Mouse (Mus musculus): ENCODE data around the gene Eif4e1b. TPM values are rescaled to one million over a fixed set of nuclear protein-coding genes. Genes with fewer than 3 reads are reported as not detected.

Gene Eif4e1b
- total and polyA plus RNA-seq, 2 experiments from 2014 or later = not detected

GRCm38 (mm10) chr13:54806434-54806976 is 22.7 kb downstream of the Eif4e1b start:
- ATAC-seq = peak; percentile 44; the same call in 1 of the 2 replicates
- no peak overlapping the region for H3K4me2 ChIP-seq (ENCODE audit: low read depth, low read length)
- H3K9ac ChIP-seq (replicated peaks; ENCODE audit: low read length) = no peak overlapping the region
- DNase-seq (ENCODE audit: low spot score) = no peak
- no peak overlapping the region for H3K27ac ChIP-seq
- H3K4me1 ChIP-seq (ENCODE audit: insufficient read depth, low read length) = no peaks in the 10 kb centered on the region; the same call in 1 of the 2 replicates
- TF ChIP-seq CTCF (IDR thresholded peaks at IDR 0.05; ENCODE audit: low read depth) = no peak
- no peak overlapping the region for H3K4me3 ChIP-seq (ENCODE audit: low read length)
- H3K36me3 ChIP-seq (ENCODE audit: insufficient read depth, low read length) = no peaks in the 10 kb centered on the region
- H3K9me3 ChIP-seq (ENCODE audit: low read length) = no peaks in the 10 kb centered on the region
- 23% methylated on average over 13 of the region's 13 CpGs for WGBS
- H3K27me3 ChIP-seq (ENCODE audit: insufficient read depth, low read length) = no peaks in the 10 kb centered on the region

DNA sequence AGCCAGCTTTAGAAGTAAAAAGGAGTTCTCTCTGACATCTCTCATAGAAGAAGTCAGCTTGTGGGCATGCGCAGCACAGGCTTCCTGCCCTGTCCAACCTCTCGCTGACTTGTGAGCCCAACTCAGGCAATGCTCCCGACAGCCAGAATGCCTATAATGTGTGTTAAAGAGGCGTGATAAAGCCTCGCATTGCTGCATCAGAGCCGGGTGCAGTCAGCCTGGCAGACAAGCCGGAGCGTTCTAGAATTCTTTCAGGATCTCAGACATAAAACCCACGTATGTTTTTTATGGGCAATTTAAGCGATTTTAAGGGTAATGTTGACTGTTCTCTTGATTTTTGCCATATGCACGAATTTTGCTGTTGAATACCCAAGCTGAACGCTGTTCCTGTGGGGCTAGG is 24.3 kb downstream of the Eif4e1b start:
- H3K36me3 ChIP-seq (ENCODE audit: insufficient read depth, low read length) = no peaks in the 10 kb centered on the region
- H3K4me1 ChIP-seq (ENCODE audit: insufficient read depth, low read length) = no peaks in the 10 kb centered on the region; the same call in 1 of the 2 replicates
- no peak for DNase-seq (ENCODE audit: low spot score)
- TF ChIP-seq CTCF (IDR thresholded peaks at IDR 0.05; ENCODE audit: low read depth) = no peak
- 74% methylated on average over 12 of the region's 12 CpGs for WGBS
- no peak overlapping the region for H3K4me3 ChIP-seq (ENCODE audit: low read length)
- H3K9ac ChIP-seq (replicated peaks; ENCODE audit: low read length) = no peak overlapping the region
- no peak overlapping the region for H3K4me2 ChIP-seq (ENCODE audit: low read depth, low read length)
- H3K27me3 ChIP-seq (ENCODE audit: insufficient read depth, low read length) = no peaks in the 10 kb centered on the region
- ATAC-seq = no peak
- no peak overlapping the region for H3K27ac ChIP-seq
- H3K9me3 ChIP-seq (ENCODE audit: low read length) = no peaks in the 10 kb centered on the region

DNA sequence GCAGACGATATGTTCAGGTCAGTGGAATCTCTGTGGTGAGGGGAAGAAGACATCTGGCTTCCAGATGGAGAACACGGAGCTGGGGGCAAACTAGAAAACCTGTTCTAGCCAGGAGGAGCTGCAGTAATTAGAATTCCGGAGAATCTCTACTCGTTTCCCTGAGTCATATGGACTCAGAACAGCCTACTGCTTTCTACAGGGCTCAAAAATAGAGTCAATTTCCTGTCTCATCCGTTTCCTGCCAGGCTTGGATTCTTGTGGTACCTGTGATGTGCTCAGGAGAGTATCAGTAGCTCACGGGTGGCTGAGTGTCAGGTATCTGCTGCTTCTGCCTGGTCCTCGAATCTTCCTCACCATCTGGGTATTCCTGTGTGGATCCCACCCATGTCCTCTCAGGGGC is 27.7 kb downstream of the Eif4e1b start:
- no peaks in the 10 kb centered on the region for H3K36me3 ChIP-seq (ENCODE audit: insufficient read depth, low read length)
- WGBS = 67% methylated on average over 7 of the region's 7 CpGs
- H3K4me2 ChIP-seq (ENCODE audit: low read depth, low read length) = no peak overlapping the region
- H3K9ac ChIP-seq (replicated peaks; ENCODE audit: low read length) = no peak overlapping the region
- H3K9me3 ChIP-seq (ENCODE audit: low read length) = no peaks in the 10 kb centered on the region
- no peaks in the 10 kb centered on the region for H3K27me3 ChIP-seq (ENCODE audit: insufficient read depth, low read length)
- H3K4me3 ChIP-seq (ENCODE audit: low read length) = no peak overlapping the region
- no peak for TF ChIP-seq CTCF (IDR thresholded peaks at IDR 0.05; ENCODE audit: low read depth)
- H3K4me1 ChIP-seq (ENCODE audit: insufficient read depth, low read length) = no peaks in the 10 kb centered on the region; the same call in 1 of the 2 replicates
- no peak for ATAC-seq
- H3K27ac ChIP-seq = no peak overlapping the region
- no peak for DNase-seq (ENCODE audit: low spot score)

DNA sequence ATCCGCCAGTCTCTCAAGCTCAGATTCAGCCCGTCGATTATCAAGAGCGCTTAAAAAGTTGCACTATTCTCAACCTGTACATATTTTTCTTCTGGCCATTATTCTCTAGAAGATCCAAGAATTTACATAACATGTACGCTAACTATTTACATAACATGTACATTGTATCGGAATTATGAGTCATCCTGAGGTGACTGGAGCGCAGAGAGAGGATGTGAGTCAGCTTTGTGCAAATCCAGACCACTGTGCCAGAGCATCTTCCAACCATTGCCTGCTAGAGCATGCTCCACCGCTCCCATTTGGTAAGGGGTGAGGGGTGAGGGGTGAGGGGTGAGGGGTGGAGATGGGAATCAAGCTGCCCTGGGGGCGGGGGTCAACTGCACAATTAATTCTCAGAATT is 29.6 kb downstream of the Eif4e1b start:
- H3K4me2 ChIP-seq (ENCODE audit: low read depth, low read length) = no peak overlapping the region
- H3K9me3 ChIP-seq (ENCODE audit: low read length) = no peaks in the 10 kb centered on the region
- H3K4me1 ChIP-seq (ENCODE audit: insufficient read depth, low read length) = no peaks in the 10 kb centered on the region; the same call in 1 of the 2 replicates
- no peak overlapping the region for H3K27ac ChIP-seq
- DNase-seq (ENCODE audit: low spot score) (no peak), ATAC-seq (no peak)
- WGBS = 89% methylated on average over 9 of the region's 9 CpGs
- H3K36me3 ChIP-seq (ENCODE audit: insufficient read depth, low read length) = no peaks in the 10 kb centered on the region
- no peak for TF ChIP-seq CTCF (IDR thresholded peaks at IDR 0.05; ENCODE audit: low read depth)
- no peak overlapping the region for H3K9ac ChIP-seq (replicated peaks; ENCODE audit: low read length)
- H3K27me3 ChIP-seq (ENCODE audit: insufficient read depth, low read length) = no peaks in the 10 kb centered on the region
- no peak overlapping the region for H3K4me3 ChIP-seq (ENCODE audit: low read length)

- Histone ChIP-seq H3K4me1 (ENCODE audit: insufficient read depth, low read length) (no peaks in the 10 kb centered on the region; the same call in 1 of the 2 replicates), H3K4me3 (ENCODE audit: low read length) (no peak overlapping the region), H3K9me3 (ENCODE audit: low read length) (no peaks in the 10 kb centered on the region), H3K9ac (replicated peaks; ENCODE audit: low read length) (no peak overlapping the region), H3K27ac (peak overlapping the region; percentile 36; the same call in 1 of the 2 replicates), H3K27me3 (ENCODE audit: insufficient read depth, low read length) (no peaks in the 10 kb centered on the region), H3K4me2 (ENCODE audit: low read depth, low read length) (0 out of 2 replicates have a peak overlapping the region, but pooled peaks have one; percentile 14), H3K36me3 (ENCODE audit: insufficient read depth, low read length) (no peaks in the 10 kb centered on the region)
- no peak for TF ChIP-seq CTCF (IDR thresholded peaks at IDR 0.05; ENCODE audit: low read depth)
- 10% methylated on average over 16 of the region's 17 CpGs for WGBS
- DNase-seq (ENCODE audit: low spot score) (peak; percentile 39), ATAC-seq (peak; percentile 67; the same call in 1 of the 2 replicates)
Measured at GRCm38 (mm10) chr13:54818399-54819254, 34.8 kb downstream of the Eif4e1b start.

DNA sequence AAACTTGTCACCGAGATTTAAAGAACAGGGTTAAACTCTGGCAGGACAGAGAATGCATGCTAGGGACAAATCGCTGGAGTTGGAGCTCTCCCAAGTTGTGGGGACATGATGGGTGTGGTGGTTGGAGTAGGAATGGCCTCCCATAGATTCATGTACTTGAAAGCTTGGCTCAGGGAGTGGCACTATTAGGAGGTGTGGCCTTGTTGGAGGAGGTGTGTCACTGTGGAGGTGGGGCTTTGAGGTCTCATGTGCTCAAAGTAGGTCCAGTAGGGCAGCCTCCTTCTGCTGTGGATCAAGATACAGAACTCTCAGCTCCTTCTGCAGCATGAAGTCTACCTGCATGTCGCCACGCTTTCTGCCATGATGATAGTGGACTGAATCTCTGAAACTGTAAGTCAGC is 37.3 kb downstream of the Eif4e1b start:
- no peak overlapping the region for H3K4me2 ChIP-seq (ENCODE audit: low read depth, low read length)
- TF ChIP-seq CTCF (IDR thresholded peaks at IDR 0.05; ENCODE audit: low read depth) = no peak
- ATAC-seq (no peak), DNase-seq (ENCODE audit: low spot score) (no peak)
- no peak overlapping the region for H3K4me3 ChIP-seq (ENCODE audit: low read length)
- no peaks in the 10 kb centered on the region for H3K27me3 ChIP-seq (ENCODE audit: insufficient read depth, low read length)
- H3K9me3 ChIP-seq (ENCODE audit: low read length) = no peaks in the 10 kb centered on the region
- H3K27ac ChIP-seq = no peak overlapping the region
- WGBS = 81% methylated on average over 4 of the region's 4 CpGs
- no peaks in the 10 kb centered on the region; the same call in none of the 2 replicates for H3K4me1 ChIP-seq (ENCODE audit: insufficient read depth, low read length)
- no peaks in the 10 kb centered on the region for H3K36me3 ChIP-seq (ENCODE audit: insufficient read depth, low read length)
- H3K9ac ChIP-seq (replicated peaks; ENCODE audit: low read length) = no peak overlapping the region
